Mouse (Mus musculus) cerebellum, postnatal 4 days (tissue): ENCODE results near the gene Proser1.

Experiments
- DNase-seq, 2 experiments: peaks; one replicate each; pipeline ENCODE4 v3.0.0; 2022; ENCODE audit warnings: low spot score in 2 of 2, mixed read lengths in 1 of 2

Gene Proser1

GRCm38 (mm10) chr3:53466481-53466880 lies 3.0 kb downstream of the Proser1 start:
- no peak for DNase-seq

GRCm38 (mm10) chr3:53467356-53467755 lies 3.9 kb downstream of the Proser1 start:
- no peak for DNase-seq

GRCm38 (mm10) chr3:53469650-53470049 lies 6.2 kb downstream of the Proser1 start:
- DNase-seq: no peak

- DNase-seq: no peak
These were observed 8.6 kb downstream of the Proser1 start for GRCm38 (mm10) chr3:53472061-53472460.

- no peak for DNase-seq
These were observed 10.7 kb downstream of the Proser1 start for GRCm38 (mm10) chr3:53474179-53474578.

- DNase-seq: peak in 1 of 2 experiments; percentile 61
These were observed 12.4 kb downstream of the Proser1 start for GRCm38 (mm10) chr3:53475889-53476288.

GRCm38 (mm10) chr3:53477468-53477867 lies 14.0 kb downstream of the Proser1 start:
- DNase-seq: peak in 1 of 2 experiments; percentile 55

- no peak for DNase-seq
These were observed 15.1 kb downstream of the Proser1 start for GRCm38 (mm10) chr3:53478419-53479046.

- DNase-seq: no peak
These were observed 20.1 kb downstream of the Proser1 start for GRCm38 (mm10) chr3:53483414-53484059.

- no peak for DNase-seq
These were observed 23.1 kb downstream of the Proser1 start for GRCm38 (mm10) chr3:53486561-53486960.

GRCm38 (mm10) chr3:53486996-53487576 lies 23.6 kb downstream of the Proser1 start:
- no peak for DNase-seq

- DNase-seq: no peak
These were observed 24.9 kb downstream of the Proser1 start, which contains the start of gene Stoml3 for GRCm38 (mm10) chr3:53488353-53488752. TSS of gene Stoml3 (plus strand) at chr3:53488653.

GRCm38 (mm10) chr3:53498351-53498905 lies 35.0 kb downstream of the Proser1 start:
- DNase-seq: no peak

GRCm38 (mm10) chr3:53502428-53502827 lies 39.0 kb downstream of the Proser1 start:
- no peak for DNase-seq

GRCm38 (mm10) chr3:53513096-53513495 lies 49.6 kb downstream of the Proser1 start:
- no peak for DNase-seq

- DNase-seq: no peak
These were observed 51.0 kb downstream of the Proser1 start for GRCm38 (mm10) chr3:53514221-53515065.

GRCm38 (mm10) chr3:53522794-53523193 lies 59.3 kb downstream of the Proser1 start:
- DNase-seq: no peak

GRCm38 (mm10) chr3:53525737-53526136 lies 62.3 kb downstream of the Proser1 start:
- DNase-seq: peak; percentile 76 to 89

- no peak for DNase-seq
These were observed 66.8 kb downstream of the Proser1 start for GRCm38 (mm10) chr3:53530305-53530704.
